Mouse (Mus musculus) adrenal gland, adult 18-20 months (tissue): ENCODE results near the gene Rasgrp1. TPM values are rescaled to one million over a fixed set of nuclear protein-coding genes. Genes with fewer than 3 reads are reported as not detected.

ENCODE experiments used
- DNase-seq, 2 experiments: peaks; one replicate each; pipeline ENCODE4 v3.0.0; 2021 to 2022; ENCODE audit warnings: low spot score in 2 of 2
- long read RNA-seq, 2 experiments: library from polyadenylated mRNA; stranded (forward); transcript quantifications; one replicate each; pipeline ENCODE4 v2.0.0; 2021
- total RNA-seq, 2 experiments: library from RNA; stranded (reverse); gene quantifications; 1 replicate in 1 of 2; 2 replicates in 1 of 2; pipeline ENCODE4 v1.2.3; 2021

Gene Rasgrp1
- under 1 TPM; 0.46 to 0.70 TPM for total RNA-seq
- long read RNA-seq, experiment 1 = 0 reads
- long read RNA-seq, experiment 2 = 0 reads

GRCm38 (mm10) chr2:117342547-117343239, at the start of gene Rasgrp1:
Rasgrp1 (minus strand) TSS chr2:117343001.
- peak; percentile 16 to 33 for DNase-seq

DNA sequence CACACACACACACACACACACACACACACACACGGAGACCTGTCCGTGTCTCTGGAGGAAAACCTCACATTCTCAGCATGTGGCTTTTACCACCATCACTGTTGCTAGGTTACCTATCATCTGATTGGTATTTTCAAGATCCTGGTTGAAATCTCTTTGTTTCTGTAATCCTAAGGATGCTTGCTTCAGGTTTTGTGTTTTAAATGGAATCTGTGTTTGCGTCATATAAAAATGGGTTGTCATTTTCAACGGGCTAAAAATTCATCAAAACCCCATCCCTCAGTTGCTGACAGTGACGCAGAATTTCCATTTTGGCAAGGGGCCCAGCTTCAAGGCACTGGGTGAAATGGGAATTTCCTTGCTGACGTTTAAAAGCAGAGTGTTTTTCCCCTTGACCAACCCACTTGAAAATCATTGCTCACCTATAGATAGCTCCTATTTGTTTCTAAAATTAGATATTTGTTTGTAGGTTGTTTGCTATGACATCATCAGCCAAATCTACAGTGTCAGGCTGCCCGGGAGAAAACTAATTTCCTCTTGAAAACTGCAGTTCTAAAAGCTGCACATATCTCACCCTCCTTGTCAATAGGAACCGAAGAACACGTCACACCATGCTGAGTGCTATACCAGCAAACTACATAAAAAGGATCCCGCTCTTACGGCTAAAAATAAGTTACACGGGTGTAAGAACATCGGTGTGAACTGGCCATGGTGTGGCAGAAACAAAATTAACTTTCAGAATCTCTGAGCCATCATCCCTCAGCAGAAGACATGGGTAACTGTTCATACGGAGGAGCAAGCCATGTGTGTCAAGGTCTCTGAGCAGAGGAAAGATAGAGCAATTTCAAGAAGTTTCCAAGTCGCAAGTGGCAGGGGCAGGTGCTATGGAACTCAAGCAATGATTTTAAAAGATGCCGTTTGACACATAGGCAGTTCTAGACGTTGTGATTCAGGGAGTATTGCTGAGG, 47.4 kb upstream of the Rasgrp1 start:
- peak in 1 of 2 experiments; percentile 29 for DNase-seq

GRCm38 (mm10) chr2:117389460-117389859, 46.7 kb upstream of the Rasgrp1 start:
- DNase-seq = no peak

DNA sequence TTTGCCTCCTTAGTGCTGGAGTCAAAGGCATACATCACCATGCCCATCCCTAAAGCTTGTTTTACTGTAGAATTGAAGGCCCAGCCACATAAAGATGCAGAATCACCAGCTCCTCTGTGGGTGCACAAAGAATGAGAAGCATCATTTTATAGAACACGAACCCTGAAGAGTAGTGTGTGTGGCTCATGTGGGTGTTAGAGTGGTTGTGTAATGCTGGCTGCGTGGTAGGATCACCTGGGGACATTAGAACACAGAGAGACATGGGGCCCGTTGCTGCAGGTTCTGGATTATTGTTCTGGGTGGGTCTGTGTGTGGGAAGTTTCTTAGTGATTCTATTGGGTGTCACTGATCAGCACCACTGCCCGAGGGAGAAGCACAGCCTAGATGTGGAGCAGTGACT, 45.3 kb upstream of the Rasgrp1 start:
- no peak for DNase-seq

GRCm38 (mm10) chr2:117386981-117387705, 44.3 kb upstream of the Rasgrp1 start:
- DNase-seq = no peak

GRCm38 (mm10) chr2:117386036-117386590, 43.3 kb upstream of the Rasgrp1 start:
- no peak for DNase-seq

GRCm38 (mm10) chr2:117381314-117381713, 38.5 kb upstream of the Rasgrp1 start:
- DNase-seq = no peak

DNA sequence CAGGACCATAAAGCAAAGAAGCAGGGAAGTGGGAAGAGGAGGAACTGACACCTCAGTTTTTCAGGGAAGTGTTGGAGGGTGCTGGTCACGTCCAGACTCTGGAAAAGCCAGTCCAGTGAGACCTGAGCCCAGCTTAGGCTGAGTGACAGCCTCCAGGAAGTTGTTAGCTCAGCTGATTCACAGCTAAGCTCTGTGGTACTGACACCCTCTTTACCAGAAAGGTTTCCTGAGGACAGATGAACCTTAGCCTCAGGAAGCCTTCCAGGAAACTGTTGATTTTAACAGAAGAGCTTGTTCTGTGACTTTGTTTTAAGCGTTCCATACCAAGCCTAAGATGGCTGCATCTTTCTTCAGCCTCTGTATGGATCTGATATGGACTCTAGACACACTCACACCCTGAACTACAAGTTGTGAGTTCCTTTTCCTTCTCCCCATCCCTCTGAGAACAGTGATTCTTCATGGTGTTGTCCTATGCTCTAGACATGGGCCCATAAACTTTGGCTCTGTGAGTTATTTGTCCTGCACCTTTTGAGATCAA, 31.6 kb upstream of the Rasgrp1 start:
- DNase-seq = no peak

GRCm38 (mm10) chr2:117371706-117372105, 28.9 kb upstream of the Rasgrp1 start:
- DNase-seq = no peak

- DNase-seq = no peak
Observed at GRCm38 (mm10) chr2:117366478-117366877, 23.7 kb upstream of the Rasgrp1 start.

DNA sequence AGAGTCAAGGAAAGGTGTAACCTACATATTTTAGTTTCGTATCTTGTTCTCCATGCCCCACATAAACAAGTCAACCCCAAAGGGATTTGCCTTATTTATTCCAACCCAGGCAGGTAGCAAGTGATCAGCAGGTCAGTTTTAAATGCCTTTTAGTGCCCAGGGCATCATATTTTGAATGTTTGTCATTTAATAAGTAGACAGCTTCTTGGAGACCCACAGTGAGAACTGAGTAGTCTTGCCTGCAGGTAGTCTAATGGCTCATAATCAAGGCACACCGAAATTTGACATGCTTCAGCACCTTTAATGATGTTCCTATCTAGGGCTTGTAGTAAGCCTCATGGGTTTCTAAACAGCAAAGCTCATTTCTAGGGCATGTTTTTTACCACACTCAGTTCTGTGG, 21.3 kb upstream of the Rasgrp1 start:
- DNase-seq = no peak

DNA sequence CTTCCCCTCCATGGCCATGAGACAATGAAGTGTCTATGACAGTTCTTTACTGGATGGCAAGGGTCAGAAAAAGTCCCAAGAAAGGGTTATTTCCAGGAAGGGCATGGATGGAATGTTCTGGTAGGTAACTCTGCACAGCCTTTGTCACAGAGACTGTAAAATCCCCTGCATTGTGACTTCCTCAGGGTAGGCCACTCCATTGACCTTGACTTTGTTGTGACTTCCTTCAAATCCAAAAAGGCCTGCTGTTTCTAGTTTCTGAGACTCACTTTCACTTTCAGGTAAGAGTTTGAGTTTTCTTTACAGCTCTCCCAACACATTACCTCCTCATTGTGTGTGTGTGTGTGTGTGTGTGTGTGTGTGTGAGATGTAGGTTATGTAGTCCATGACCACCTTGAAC, 15.1 kb upstream of the Rasgrp1 start:
- DNase-seq = no peak

- DNase-seq = no peak
Observed at GRCm38 (mm10) chr2:117352305-117353123, 9.7 kb upstream of the Rasgrp1 start.

DNA sequence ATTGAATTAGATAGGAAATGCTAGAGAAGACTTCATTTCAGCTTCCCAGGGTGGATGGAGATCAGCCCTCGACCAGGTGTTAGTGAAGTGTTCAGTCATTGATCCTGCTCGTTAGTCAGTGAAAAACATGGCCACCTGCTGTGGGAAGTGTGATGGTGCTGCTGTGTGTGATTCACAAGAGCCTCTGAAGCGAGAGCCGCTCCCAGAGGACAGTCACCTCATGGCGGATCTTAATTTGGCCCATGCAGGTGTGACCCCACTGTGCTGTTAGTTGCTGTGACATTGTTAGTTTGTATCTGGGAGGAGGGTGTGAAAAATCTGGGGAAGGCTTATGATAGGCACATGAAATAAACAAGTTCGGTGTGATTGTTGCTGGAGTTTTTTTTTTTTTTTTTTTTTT, 7.3 kb upstream of the Rasgrp1 start:
- DNase-seq = no peak

- no peak for DNase-seq
Observed at GRCm38 (mm10) chr2:117343240-117343624, 431 bp upstream of the Rasgrp1 start.

DNA sequence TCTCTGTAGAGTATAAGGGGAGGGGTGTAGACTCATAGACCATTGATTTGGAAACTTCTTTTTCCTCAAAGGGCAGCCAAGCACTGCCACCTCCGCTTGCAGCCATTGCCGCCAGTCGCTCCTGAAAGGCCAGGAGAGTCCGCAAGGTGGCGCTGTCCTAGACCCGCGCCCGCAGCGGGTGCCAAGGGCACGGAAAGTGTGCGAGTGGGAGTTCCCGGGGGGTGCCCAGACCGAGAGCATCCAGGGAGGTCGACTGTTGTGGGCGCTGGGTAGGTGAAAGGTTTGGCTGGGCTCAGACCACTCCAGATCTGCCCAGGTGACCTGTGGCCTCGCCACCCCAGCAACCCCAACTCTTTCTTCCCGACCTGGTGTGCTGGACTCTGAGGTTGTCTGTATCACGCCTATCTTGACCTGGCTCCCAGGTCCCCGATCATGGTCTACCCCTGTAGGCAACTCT, 683 bp downstream of the Rasgrp1 start:
- DNase-seq = peak; percentile 54 to 72

DNA sequence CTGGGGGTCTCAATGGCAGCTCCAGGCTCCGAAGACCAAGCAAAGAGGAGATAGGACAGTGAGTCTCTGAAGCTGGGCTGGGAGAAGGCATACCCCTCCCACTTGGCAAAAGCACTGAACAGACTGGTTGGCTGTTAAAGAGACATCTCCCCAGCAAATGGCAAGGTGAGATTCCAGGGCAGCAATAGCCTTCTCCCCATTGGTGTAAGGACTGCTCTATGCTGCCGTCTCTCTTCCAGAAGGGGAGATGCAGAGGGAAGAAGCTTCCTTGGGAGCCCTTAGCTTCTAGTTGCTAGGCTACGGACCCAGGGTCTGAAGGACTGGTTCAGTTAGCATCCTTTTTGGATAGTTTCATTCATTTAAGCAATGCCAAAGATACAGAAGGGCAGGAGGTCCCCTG, 4.3 kb downstream of the Rasgrp1 start:
- DNase-seq = no peak

DNA sequence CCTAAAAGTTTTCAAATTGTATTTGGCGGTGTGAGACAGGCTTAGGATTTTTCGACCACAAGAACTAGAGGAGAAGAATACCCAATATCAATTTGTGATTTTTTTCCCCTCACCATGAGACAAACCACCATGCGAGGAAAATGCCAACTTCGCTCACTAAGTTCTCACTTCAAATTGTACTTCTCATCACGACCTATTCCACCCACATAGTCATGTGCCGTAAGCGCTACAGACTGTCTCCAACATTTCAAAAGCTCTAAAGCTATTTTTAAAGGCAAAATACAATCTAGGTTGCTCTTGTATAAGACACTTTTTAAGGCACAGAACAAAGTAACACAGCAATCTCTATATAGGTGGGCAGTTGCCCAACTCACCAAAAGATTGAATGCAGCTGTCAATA, 4.9 kb downstream of the Rasgrp1 start:
- no peak for DNase-seq

- DNase-seq = no peak
Observed at GRCm38 (mm10) chr2:117336946-117337665, 5.7 kb downstream of the Rasgrp1 start.
